Mouse (Mus musculus) MEL (cell line): ENCODE measurements around the gene Dgcr8.

ENCODE experiments used
- CTCF ChIP-seq, 3 experiments: IDR thresholded peaks in 2 of 3; conservative IDR thresholded peaks in 1 of 3; 2 replicates each; pipeline ENCODE4 v1.5.1; 2011 to 2012; ENCODE audit warnings: low read length in 3 of 3, low read depth in 2 of 3, mild to moderate bottlenecking in 2 of 3, improper control_type of control experiment in 1 of 3, inconsistent platforms in 1 of 3, mixed read lengths in 1 of 3, moderate library complexity in 1 of 3; ENCODE audit not compliant: control insufficient read depth in 1 of 3, insufficient read depth in 1 of 3, poor library complexity in 1 of 3, severe bottlenecking in 1 of 3
- EP300 ChIP-seq, 2 experiments: IDR thresholded peaks; 2 replicates each; pipeline ENCODE4 v1.6.1; 2011; ENCODE audit warnings: improper control_type of control experiment in 2 of 2, low read length in 2 of 2, low read depth in 1 of 2, mild to moderate bottlenecking in 1 of 2
- GATA1 ChIP-seq: IDR thresholded peaks from 2 replicates; pipeline ENCODE4 v1.6.1; 2011; ENCODE audit warnings: low read depth, low read length, improper control_type of control experiment
- MAFK ChIP-seq: IDR thresholded peaks from 2 replicates; pipeline ENCODE4 v1.6.1; 2011; ENCODE audit warnings: low read depth, mild to moderate bottlenecking, low read length, improper control_type of control experiment, borderline replicate concordance
- MAZ ChIP-seq: IDR thresholded peaks from 2 replicates; pipeline ENCODE4 v1.6.1; 2012; ENCODE audit warnings: low read depth, mild to moderate bottlenecking, inconsistent platforms, low read length, improper control_type of control experiment
- POLR2A ChIP-seq, 2 experiments: IDR thresholded peaks; 2 replicates each; pipeline ENCODE4 v1.6.1; 2011 to 2012; ENCODE audit warnings: low read length in 2 of 2, mild to moderate bottlenecking in 2 of 2, control low read depth in 1 of 2, improper control_type of control experiment in 1 of 2, low read depth in 1 of 2, moderate library complexity in 1 of 2; ENCODE audit not compliant: control insufficient read depth in 1 of 2, insufficient read depth in 1 of 2, poor library complexity in 1 of 2
- ZNF384 ChIP-seq: IDR thresholded peaks from 2 replicates; pipeline ENCODE4 v1.6.1; 2012; ENCODE audit warnings: low read depth, mild to moderate bottlenecking, inconsistent platforms, low read length, improper control_type of control experiment

DNA sequence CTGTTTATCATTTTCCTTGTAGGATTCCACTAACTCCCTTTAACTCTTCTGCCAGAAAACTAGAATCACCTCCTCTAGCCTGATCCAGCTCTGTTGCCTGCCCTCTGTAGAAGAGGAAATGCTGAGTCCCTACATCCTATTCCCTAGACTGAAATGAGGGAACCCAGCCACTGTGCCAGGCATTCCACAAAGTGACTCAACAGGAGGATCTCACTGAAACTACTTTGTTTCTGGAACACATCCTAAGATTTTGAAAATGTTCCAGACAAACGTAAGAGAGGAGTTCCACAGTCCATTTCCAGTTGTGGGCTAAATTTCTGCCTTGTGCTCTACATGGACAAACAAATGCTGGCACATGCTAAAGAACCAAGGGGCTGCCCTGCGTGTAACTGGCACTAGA lies 34.4 kb upstream of the Dgcr8 start:
- TF ChIP-seq CTCF (IDR thresholded peaks at IDR 0.05 in 2 of 3, conservative IDR thresholded peaks at IDR 0.05 in 1 of 3; ENCODE audit: control insufficient read depth in 1 of 3, insufficient read depth in 1 of 3, low read depth in 2 of 3, low read length in 3 of 3, poor library complexity in 1 of 3, severe bottlenecking in 1 of 3): no peak
- no peak for TF ChIP-seq ZNF384
- TF ChIP-seq EP300 (IDR thresholded peaks at IDR 0.05; ENCODE audit: low read depth in 1 of 2, low read length in 2 of 2): no peak
- TF ChIP-seq GATA1: no peak
- no peak for TF ChIP-seq POLR2A (IDR thresholded peaks at IDR 0.05; ENCODE audit: control insufficient read depth in 1 of 2, insufficient read depth in 1 of 2, low read depth in 1 of 2, low read length in 2 of 2, poor library complexity in 1 of 2)
- no peak for TF ChIP-seq MAFK
- no peak for TF ChIP-seq MAZ
